Mouse (Mus musculus) urinary bladder, postnatal 25 days (tissue): ENCODE measurements at regions not wholly inside any gene's neighbourhood (a gene's known extent, or its start where the extent isn't known, plus 50 kb on each side); places are given as distances from the start of the nearest gene placed in this dataset.
"Not testable (repeated sequence)": the region's sequence is repeated elsewhere in the genome, so short reads cannot be mapped to it uniquely, and the experiment has no call there.

Experiments used
- DNase-seq: peaks from one replicate; pipeline ENCODE4 v3.0.0; 2022; ENCODE audit warnings: low spot score

DNA sequence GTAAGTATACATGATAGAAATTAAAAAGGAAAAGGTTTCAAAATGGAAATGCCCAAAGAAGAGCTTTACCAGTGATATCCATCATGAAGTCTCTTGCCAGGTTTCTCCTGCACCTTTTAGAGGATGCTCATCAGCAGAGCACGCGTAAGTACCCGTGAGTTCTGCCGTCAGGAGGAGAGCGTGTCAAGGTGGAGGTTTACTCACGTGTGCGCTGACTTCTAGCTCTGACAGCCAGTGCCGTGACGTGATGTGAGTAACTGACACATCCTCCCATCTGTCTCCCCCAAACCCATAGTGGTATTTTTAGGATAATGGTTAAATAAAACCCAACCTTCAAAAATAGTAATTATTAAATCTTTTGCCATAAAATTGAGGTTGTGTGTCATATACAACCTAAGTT, 55.3 kb downstream of the Adra2a start:
- no peak for DNase-seq

DNA sequence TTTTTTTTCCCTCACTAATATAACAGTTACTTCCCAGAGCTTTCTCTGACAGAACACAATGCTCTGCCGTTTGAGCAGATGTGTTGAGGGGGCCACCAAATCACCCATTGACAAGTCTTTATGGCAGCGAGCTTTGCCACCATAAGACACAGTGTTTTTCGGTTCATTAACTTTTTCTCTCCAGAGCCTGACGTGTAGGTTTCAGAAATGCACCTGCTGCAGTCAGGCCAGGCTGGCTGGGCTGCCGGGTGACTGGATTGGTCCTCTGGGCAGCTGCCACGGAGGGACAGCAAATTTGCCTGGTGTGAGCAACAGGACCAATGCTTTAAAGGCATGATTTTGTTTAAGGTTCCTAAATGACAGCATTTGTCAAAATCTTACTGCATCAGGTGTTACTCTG, 55.8 kb downstream of the Adra2a start:
- DNase-seq, result no peak

DNA sequence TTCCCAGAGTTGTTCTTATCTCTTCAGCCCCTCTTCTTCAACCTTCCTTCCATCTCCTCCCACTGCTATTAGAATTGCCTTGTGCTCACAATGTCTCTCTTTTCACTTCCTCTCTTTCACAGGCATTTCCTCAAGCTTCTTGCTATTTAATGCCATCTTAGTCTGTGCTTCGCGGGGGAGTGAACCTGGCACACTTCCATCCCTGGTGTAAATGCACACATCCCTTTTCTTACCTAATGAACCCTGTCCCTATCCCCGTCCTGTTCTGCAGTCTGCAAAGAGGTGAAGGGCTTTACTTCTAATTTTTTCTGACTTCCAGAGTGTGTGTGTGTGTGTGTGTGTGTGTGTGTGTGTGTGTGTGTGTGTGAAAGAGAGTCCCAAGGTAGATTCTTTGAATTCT, 62.6 kb downstream of the Adra2a start:
- DNase-seq, result no peak

DNA sequence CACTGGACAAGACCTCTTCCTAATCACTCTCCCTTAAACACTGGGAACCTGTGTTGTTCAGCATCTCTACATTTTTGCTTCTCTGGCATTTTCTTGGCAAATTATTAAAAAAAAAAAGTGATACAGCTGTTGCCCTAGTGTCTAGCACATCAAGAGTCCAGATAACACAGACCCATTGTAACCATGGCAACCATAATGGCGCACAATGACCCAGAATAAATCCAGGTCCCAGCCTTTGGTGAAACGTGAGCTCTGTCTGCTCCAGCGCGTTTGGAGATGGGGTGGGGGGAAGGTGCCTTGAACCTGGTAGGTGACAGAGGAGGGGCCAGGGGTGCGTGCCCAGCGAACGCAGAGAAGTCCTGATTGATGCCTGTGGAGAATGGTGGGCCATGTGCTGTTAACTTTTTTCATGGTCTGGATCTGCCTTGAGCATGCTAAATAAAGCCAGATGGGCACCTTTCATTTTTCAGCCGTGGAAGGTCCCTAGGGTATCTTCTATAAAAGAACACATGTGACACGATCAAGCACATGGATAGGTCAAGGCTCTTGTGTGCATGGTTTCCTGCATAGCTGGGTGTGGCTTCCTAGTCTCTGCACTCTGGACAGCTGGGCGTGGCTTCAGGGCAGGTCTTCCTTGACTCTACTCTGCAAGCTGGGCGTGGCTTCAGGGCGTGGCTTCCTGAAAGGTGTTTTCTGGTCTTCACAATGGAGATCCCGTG, 63.3 kb downstream of the Adra2a start:
- no peak for DNase-seq

DNA sequence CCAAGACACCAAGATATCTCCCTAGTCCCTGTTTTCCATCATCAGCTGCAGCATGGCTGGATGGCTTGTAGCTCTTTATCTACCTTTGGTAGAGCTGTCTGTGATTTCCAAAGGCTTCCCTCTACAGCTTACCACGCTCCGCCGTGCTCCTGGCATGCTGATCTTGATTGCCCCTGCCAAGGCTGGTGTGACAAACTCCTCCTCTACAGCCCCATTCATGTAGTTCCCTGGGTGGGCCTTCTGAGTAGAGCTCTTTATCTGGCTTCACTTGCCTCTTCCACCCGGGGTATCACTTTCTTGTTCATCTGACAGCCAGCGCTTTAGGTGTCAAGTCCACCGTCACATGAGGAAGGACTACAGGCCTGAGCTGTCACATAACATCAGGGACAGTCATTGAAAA, 66.1 kb downstream of the Adra2a start:
- no peak for DNase-seq

DNA sequence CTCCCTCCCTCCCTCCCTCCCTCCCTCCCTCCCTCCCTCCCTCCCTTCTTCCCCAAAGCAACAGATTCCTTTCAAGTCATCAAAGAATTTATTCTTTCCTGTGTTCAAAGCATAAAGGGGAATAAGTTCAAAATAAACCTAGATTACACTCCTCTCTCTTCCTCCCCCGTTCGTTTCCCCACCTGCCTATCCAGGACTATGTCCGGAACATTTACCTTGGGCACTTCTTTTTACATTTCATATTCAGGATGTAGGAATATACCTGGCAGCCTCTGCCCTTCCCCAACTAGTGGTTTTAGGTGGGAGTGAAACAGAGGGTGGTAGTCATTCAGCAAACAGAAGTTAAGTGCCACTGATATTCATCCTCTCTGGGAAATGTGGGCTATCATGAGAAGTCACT, 68.7 kb downstream of the Adra2a start:
- DNase-seq, result no peak

DNA sequence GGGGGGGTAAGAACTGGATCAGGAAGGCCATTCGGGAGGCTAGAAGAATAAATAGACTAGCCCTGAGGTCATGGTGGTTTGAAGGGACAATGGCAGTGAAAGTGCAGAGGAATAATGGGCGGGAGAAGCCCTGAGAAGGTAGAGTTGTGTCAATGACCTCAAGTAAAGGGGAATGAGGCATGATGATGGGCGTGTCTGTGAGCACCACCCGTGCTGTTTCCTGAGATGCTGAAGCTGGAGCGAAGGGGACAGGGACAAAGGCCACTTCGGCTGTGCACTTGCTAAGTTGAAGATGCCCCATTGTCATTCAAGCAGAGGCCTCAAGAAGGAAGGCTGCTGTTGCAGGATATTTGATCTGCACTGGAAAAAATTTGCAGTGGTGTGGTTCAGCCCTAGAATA, 69.5 kb downstream of the Adra2a start:
- DNase-seq, result no peak

DNA sequence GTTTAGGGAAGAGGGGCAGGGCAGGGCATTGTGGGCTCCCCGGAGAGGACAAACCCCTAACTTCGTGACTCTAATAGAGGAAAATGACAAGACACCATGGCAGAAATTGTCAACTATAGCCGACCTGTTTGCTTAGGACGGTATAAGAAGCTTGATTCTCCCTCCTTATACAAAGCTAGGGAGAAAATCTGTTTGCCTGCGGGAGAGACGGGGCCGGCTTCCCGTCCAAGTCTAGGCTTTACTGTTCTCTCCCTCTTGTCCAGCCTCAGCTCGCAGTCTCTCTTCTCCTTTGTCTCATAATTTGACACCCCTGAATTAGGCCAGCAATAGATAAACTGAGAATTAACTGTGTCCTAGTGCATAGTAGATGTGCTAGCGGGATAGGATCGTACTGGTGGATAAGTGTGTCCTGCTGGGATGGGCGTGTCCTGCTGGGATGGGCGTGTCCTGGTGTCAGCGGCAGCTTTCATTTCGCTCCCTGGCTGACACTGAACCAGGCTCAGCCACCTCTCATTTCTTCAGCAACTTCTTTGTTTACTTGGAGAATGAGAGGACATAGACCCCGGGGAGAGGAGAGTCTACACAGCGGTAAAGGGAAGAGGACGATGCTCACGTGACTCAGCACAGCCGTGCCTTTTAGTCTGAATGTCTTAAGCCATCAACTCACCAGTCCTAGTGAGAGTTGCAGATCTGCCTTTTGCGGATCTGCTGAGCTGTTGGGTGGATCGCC, 70.8 kb downstream of the Adra2a start:
- peak; percentile 37 for DNase-seq

DNA sequence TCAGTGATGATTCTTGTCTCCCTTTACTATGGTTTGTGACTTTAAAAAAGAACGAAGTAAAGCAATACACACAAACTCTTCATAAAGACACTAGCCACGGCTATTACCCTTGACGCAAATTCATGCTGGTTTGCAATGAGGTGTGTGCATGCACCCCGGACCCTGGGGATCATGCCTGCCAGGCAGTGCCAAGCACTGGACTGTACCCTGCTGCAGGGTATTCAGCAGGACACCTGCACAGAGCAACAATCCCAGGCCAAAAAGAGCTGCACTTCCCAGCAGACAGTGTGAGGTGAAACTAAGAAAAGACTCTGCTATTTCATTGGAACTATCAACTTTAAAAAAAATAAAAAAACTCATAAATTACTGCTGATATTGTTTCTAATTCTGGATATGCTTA, 71.4 kb downstream of the Adra2a start:
- DNase-seq, result no peak

DNA sequence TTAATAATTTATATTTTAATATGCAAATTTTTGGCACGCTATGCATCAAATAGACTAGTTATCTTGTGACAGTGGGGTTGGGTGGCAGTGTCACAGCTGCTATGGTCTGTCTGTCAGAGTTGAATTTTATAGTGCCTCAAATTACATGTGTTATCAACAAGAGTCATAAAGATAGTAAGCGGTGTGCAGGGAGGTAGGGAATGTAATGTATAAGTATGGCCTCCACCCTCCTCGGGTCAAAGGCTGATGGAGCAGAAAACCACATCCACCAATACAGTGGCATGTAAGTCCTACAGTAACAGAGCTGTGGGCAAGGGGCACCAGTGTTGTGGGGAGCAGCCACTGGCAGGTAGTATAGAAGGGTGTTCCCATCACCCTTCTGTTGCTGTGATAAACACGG, 72.9 kb downstream of the Adra2a start:
- DNase-seq, result no peak

DNA sequence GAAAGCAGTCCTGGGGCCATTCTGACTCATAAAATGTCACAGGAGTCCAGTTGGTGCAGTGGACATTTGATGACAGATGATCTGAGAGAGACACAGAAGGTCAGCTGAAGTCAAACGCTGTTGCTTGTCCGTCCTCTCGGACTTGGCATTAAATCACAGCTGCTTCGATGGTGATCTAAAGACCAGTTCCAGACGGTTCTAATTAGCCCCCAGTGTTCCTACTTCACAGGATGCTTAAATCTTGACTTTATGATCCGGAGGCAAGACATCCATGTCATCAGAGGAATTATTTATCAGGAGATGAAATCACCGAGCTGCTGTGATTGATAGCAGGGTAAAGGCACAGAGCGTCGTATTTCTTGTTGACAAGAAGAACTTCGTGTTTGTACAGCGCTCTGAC, 73.7 kb downstream of the Adra2a start:
- DNase-seq, result no peak

DNA sequence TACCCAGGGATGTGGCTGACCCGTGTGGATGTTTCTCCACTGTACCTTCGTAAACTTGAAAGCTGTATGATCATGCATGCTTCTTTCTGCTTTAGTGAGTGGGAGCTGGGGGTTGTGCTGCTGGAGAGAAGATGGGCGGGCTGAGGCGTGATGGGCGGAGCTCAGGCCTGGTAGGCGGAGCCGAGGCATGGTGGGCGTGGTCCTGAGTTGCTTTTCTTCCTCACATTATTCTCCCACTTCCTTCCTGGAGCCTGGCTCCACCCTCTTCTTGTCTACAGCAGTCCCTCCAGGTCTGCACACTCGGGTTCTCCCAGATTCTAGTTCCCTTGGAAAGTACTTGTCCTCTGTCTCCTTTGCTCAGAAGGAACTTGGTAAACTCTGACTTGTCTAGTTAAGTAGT, 79.6 kb downstream of the Adra2a start:
- DNase-seq, result no peak

DNA sequence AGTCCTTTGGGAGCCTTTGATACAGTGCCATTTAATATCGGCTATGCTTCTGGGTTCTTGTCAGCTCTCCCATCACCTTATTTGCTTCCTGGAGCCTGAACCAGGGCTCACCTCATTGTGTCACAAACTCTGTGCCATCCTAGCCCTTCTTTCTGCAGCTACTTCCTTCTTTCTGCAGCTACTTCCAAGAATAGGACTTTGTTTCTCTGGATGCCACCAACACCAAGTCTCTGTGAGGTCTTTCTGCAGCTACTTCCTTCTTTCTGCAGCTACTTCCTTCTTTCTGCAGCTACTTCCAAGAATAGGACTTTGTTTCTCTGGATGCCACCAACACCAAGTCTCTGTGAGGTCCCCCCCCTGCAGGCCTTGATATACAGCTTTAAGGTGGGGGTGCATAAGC, 107.8 kb downstream of the Adra2a start:
- not testable (repeated sequence) for DNase-seq

DNA sequence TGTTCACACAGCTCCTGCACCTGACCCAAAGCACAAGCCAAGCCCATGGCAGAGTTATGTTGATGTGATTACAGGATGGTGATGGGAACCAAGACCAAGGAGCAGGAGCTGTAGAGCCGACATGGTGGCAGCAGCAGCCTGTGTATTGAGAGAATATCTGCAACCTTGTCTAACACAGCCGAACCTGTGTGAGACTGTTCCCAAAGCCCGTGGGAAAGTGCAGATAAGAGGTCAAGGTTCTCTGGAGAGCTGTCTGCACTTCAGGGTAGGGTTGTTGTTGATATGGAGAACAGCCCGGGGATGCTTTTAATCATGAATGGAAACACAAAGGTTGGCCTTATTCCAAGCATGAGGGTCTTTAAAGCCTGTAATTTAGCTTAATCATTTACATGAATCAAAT, 110.4 kb downstream of the Adra2a start:
- DNase-seq, result no peak

DNA sequence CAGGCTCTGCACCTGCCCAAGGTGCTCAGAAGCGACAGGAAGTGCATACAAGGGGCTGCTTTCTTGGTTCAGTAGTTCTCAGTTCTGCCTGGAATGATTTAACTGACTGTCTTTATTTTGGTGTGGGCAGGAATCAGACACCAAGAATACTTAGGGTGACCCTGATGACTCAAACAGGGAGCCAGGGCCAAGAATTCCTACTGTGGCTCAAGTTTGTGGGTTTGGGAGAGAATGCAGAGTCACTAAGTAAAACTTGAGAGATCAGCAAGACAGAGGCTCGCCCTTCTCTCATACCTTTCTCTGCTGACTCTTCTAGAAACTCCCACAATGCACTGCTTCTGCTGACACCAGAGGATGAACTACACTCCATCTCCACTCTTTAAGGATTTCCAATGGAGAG, 126.4 kb downstream of the Adra2a start:
- DNase-seq, result no peak

DNA sequence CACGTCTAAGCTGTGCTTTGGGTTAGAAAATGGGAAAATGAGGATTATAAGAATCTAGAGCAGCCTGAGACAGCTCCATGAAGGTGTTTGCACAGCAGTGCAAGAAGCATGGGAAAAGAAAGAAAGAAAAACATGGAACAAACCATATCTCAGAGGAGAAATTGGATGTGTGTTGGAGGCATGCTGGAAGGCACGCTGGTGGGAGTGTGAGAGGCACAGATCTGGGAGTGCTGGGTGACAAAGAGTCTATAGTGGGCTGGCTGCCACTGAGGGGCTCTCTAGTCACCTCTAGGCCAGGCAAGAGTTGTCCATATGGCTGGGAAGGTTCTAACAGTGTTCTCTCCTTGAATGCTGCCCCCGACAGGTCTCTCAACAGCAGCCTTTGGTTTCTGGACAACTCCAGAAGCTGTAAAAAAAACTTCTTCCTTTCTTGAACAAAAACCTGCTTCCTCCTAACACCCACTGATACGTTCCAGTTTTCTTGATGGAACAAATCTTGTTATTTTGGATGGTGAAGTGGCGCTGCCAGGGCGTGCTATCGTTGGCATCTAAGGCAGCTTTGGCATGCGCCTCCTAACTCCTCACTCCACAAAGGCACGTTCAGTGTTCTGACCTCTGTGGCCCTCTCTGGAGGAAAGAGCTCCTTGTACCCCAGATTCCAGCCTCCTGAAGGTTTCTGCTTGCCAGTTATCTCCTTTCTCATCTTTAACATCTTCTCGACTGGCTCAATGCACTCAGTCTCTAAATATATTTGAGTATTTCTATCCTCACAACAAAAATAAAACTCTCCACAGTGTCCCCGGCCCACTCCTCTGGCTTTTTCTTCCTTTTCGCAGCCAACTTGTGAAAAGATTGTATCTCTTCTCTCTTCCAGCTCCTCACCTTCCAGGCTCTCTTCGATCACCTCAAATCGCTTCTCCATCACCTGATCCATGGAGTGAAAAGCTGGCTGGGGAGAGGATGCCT, 130.4 kb downstream of the Adra2a start:
- no peak for DNase-seq

DNA sequence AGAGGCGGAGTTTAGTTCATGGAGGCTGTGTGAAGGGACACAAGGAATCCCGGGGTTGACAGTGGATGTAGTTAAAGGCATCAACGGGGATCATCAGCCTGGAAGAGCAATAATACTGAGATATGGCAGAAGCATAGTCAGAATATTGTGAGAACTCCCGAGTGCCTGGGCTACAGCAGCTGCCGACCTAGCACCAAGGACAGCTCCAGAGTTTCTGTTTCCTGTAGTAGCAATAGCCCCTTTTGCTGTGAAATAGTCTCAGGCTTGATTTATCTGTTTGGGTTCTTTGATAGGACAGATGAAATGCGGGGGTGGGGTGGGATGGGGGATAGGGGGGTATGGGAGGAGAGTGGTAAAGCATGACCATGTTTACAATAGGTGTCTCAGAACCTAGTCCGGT, 131.8 kb downstream of the Adra2a start:
- peak; percentile 5 for DNase-seq

DNA sequence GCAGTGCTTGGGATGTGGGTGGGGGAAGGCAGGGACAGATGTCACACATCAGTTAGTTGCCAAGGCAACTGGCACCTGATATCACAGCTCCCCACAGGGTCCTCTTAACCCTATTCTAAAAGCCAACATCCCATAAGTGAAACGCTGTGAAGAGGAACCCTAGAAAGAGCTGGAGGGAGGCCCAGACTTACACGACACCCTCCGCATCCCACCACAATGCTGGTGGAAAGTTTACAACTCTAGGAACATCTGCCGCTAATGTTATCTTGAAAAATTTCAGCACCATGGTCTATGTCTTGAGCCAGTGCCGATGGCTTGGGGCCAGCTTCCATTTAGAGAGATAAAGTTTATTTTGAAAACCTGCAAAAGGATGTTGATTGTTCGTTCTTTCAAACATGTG, 133.5 kb downstream of the Adra2a start:
- DNase-seq, result no peak

DNA sequence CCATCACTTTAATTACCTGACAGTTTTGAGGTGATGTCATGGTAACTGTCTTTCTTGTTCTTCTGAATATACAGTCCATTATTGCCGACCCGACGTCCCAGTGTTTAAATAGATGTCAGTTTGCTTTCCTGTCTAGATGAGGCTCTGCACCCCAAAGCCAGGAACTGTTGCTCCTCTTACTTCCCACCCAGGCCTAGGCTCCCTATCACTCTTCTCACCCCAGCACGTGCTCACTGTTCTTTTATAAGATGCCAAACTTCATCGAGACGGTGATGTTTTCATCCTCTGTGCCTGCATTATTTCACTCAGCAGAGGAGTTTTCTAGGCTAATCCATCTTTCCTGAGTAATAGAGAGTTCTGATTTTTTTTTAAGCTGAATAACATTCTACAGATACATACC, 156.5 kb downstream of the Adra2a start:
- DNase-seq, result no peak

DNA sequence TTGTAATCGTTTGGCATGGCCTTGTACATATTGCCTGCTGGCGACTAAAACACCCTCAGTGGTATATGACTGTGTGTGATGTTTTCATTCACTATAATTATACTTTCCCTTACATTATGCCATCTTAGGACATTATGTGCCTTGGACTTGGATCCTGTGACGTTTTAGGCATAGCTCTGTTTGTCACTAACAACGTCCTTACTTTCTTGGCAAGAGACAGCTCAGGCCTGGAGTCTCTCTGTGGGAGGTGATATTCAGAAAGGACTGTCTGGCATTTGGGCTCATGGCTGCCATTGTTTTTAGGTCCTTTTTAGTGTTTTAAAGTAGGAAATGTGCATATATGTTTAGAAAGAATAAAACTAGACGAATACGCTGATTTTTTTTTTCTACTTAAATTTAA, 158.5 kb downstream of the Adra2a start:
- DNase-seq, result no peak

DNA sequence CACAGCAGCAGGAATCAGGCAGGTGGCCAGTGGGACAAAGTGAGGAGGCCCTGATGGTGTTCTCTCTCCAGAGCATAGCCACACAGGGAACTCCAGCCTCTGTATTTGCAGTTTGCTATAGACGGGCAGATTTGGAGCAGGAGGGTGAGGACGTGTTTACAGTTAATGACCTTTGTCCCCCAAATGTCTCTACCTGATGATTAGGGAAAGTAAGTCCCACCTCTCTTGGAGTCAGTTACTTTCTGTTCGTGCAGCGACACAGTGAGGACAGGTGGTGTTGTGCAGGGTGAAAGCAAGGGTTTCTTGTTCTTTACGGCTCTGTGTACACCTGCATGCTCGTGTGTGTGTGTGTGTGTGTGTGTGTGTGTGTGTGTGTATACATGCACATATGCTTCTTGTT, 162.9 kb downstream of the Adra2a start:
- no peak for DNase-seq

DNA sequence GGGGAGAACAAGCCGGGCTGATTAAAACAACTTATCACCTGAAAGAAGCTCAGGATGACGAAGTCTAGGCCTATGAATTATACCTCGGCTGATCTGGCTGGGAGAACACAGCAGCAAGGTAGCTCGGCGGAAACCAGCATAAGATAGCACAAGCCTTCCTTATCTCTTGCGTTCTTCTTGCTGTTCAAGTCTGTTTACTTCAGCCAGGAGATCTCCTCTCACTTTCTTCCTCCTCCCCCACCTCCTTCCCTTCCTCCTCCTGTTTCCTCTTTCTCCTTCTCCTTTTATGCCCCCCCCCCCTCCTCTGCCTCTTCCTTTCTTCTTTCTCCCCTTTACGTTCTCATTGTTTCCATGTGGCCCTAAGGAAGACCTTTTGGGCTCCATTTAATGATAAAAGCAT, 168.2 kb downstream of the Adra2a start:
- DNase-seq, result no peak

DNA sequence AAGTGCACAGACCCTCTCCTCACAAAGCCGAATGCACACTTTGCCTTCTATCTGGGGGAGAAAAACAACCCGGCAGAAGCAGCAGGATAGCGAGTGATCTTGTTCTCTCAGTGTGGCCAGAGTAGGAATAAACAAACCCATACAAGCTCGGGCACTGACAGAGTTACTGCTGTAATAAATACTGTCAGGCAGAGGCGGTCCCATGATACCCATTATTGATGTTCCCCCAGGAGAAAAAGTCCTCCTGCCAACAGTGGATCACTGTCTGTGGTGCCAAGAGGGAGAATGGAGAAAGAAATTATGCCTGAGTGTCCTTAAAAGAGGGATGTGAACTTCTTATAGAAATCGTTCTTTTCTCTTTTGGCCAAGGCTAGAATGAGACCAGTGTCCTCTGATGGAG, 200.2 kb downstream of the Adra2a start:
- no peak for DNase-seq
